Mouse (Mus musculus) bone marrow, adult 2 months (tissue): ENCODE data around the gene Bpi. TPM values are rescaled to one million over a fixed set of nuclear protein-coding genes. Genes with fewer than 3 reads are reported as not detected.

ENCODE experiments used
- H3K27ac ChIP-seq: fragments of 200-500 bp; 2 replicates; pipeline ENCODE4 v1.5.1; 2012; ENCODE audit warnings: low read depth, mild to moderate bottlenecking, control low read depth, inconsistent platforms, low read length; ENCODE audit not compliant: control insufficient read depth, poor library complexity, insufficient read depth
- H3K4me1 ChIP-seq: fragments of 200-500 bp; 2 replicates; pipeline ENCODE4 v1.6.1; 2011; ENCODE audit warnings: low read length; ENCODE audit not compliant: control insufficient read depth, insufficient read depth
- H3K4me3 ChIP-seq: fragments of 200-500 bp; replicated peaks from 2 replicates; pipeline ENCODE3; 2011; ENCODE audit warnings: mild to moderate bottlenecking, low read depth, low read length, control low read depth; ENCODE audit not compliant: control insufficient read depth
- CTCF ChIP-seq: fragments of 200-500 bp; IDR thresholded peaks from 2 replicates; pipeline ENCODE4 v1.5.1; 2011; ENCODE audit warnings: low read length, control low read depth; ENCODE audit not compliant: control insufficient read depth, insufficient read depth
- POLR2A ChIP-seq: fragments of 200-500 bp; IDR thresholded peaks from 2 replicates; pipeline ENCODE4 v1.6.1; 2011; ENCODE audit warnings: low read depth, mild to moderate bottlenecking, control low read depth, low read length, borderline replicate concordance; ENCODE audit not compliant: control insufficient read depth
- WGBS: fragments of 180-500 bp; shearing (Covaris S2); methylation state at CpG from one replicate; pipeline ENCODE4 v1.1.7; 2018; 5-methylcytosine and 5-hydroxymethylcytosine counted together
- polyA plus RNA-seq: library from polyadenylated mRNA; stranded (reverse); fragments of >200 nt; gene quantifications from 2 replicates; pipeline ENCODE4 v1.2.4, GENCODE M21; 2011; ENCODE audit warnings: low replicate concordance; ENCODE audit not compliant: missing spikeins, insufficient read depth, insufficient read length

Bpi gene
- polyA plus RNA-seq, 1 experiment = not detected

DNA sequence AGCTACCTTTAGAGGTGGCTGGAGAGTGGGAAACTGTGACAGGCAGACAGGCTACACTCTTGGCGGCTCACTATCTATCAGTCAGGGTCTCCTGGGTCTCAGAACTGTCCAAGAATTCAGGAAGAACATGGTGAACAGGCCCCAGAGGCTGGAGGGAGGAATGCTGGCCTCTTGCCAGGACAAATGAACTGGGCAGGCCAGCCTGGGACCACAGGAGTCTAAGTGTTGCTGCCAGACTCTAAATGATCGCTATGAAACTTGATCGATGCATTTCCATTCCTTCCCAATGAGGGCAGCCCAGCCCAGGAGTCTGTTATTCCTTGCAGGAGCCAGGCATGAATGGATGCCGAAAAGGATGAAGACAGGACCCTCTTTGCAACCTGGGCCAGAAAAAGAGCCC is 35.2 kb upstream of the Bpi start:
- H3K4me1 ChIP-seq = no peaks in the 10 kb centered on the region
- TF ChIP-seq CTCF (no peak), POLR2A (no peak)
- no peak overlapping the region for H3K27ac ChIP-seq
- WGBS = 82% methylated on average over 4 of the region's 4 CpGs
- H3K4me3 ChIP-seq = no peak overlapping the region

DNA sequence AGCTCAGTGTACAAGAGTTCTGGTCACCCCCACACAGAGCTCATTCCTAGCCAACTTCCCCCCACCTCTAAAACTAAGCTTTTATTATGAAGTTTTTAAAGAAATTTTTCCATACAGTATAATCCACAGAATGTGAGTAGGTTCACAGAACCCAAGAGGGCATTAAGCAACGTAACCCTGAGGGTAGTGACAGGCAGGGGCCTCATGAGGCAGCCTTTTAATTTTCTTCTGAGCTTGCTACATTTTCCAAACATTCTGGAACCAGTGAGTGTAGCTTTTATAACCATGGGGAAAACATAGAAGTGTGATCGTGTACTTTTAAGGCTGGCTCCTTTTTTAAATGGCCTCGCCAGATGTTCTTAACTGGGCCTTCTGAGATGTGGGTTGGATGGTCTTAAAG is 34.4 kb upstream of the Bpi start:
- Histone ChIP-seq H3K4me3 (no peak overlapping the region), H3K27ac (no peak overlapping the region), H3K4me1 (no peaks in the 10 kb centered on the region)
- WGBS = 70% methylated on average over 3 of the region's 3 CpGs
- no peak for TF ChIP-seq CTCF
- TF ChIP-seq POLR2A = no peak

DNA sequence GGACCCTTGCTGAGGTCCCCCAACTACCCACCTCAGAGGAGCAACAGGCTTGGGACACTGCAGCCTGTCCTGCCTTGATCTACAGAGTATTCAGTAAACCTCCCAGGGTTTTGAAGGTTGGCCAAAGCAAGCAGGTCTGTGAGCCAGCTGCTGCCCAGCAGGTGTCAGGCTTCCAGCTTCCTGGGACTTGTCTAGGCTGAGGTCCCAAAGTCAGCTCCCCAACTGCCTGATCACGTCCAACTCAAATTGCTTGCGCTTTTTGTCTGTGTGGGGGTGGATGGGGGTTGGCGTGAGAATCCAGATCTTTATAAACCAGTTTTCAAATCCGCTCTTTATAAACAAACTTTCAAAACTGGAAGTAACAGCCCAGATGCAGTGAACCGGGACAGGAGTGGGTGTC is 32.6 kb upstream of the Bpi start:
- Histone ChIP-seq H3K27ac (no peak overlapping the region), H3K4me3 (no peak overlapping the region), H3K4me1 (no peaks in the 10 kb centered on the region)
- no peak for TF ChIP-seq CTCF
- TF ChIP-seq POLR2A = no peak
- WGBS = 72% methylated on average over 5 of the region's 5 CpGs

DNA sequence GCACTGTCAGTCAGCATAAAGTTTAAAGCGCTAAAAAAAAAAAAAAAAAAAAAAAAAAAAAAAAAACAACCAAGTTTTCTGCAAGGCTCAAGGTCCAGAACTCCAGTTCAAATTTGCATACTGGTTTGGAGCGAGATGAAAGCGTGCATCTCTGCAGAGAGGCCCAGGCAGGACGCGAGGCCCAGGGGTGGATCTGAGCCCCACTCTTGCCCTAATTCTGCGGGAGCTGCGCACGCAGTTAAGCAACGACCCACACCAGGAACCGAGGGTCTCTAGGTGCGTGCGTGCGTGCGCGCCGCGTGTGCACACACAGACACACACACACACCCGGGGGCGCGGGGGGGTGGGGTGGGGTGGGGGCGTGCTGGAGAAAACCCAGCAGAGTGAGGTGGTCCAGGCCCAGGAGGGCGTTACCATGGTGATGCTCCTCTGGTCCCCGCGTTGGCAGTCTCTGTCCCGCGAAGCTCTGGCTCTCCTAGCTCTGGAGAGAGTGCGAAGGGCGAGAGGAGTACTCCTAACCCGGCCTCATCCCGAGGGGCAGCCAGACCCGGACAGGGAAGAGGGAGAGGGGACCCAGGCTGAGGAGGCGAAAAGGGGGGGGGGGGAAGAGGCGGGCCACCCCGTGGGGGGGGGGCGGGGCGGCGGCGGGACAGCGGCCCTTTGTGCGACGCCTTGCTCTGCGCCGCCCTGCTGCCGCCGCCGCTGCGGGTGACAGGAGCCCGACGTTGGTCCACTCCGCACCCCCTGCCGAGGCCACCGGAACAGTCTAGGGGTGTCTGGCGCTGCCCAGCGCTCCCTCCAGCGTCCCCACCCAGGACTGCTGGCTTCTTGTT is 29.0 kb upstream of the Bpi start, which contains the start of gene D630003M21Rik:
Gene D630003M21Rik, minus strand, starts transcription at position 553 of the 833 bp plus-strand sequence.
- H3K4me3 ChIP-seq = no peak within 1 kb of the TSS
- H3K4me1 ChIP-seq = no peaks in the 10 kb centered on the region
- no peak within 1 kb of the TSS for H3K27ac ChIP-seq
- TF ChIP-seq POLR2A (no peak), CTCF (no peak)
- whole genome bisulfite sequencing = 1% methylated on average over 46 of the region's 55 CpGs

DNA sequence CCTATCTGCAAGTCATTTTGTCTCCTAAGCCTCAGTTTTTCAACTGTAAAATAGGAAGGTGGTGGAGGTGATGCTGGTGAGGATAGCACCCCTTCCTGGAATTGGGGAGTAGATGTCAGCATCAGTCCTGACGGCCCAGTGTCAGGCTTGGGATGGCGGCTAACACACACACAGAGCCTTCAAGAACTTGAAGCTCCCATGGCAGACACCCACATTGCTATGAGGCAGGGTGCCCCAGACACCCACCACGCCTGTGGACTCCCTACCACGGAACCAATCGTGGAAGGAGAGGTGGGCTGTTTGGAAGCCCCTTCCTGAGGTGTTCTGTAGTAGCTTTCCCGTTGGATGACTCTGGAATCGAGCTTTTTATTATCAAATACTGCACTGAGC is 28.4 kb upstream of the Bpi start:
- WGBS = 33% methylated on average over 7 of the region's 7 CpGs
- no peak overlapping the region for H3K27ac ChIP-seq
- TF ChIP-seq CTCF (no peak), POLR2A (no peak)
- H3K4me1 ChIP-seq = no peaks in the 10 kb centered on the region
- no peak overlapping the region for H3K4me3 ChIP-seq

DNA sequence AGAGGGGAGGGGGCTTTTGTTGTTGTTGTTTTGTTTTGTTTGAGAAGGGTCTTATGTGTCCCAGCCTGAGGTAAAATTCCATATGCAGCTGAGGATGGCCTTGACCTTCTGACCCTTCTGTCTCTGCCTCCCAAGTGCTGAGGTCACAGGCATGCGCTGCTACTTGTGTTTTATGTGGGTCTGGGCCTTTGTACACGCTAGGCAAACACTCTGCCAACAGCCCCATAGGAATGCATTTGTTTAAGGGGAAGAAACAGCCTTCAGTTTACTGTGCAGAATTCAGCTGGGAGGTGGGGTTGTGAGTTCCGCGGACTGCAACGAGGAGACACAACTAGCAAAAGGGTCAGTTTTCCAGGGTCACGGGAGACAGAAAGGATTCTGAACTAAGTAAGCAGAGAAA is 27.3 kb upstream of the Bpi start:
- WGBS = 83% methylated on average over 6 of the region's 6 CpGs
- Histone ChIP-seq H3K4me1 (no peaks in the 10 kb centered on the region), H3K4me3 (no peak overlapping the region), H3K27ac (no peak overlapping the region)
- TF ChIP-seq POLR2A (no peak), CTCF (no peak)

DNA sequence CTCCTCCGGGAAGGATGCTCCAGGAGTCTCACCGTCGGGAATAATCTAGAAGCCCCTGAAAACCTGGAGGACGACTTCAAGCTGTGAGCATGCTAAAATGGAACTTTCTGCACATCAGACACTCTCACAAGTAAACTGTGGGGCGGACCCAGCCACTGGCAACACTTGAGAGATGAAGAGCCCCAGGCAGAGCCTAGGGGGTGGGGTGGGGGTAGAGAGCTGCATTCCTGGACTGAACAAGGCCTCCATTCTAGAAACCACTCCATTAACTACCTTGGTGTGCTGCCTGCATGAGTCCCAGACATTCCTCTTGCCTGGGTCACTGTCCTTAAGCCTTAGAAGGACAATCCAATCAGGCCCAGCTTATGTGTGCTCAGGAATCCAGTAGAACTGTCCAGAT is 26.8 kb upstream of the Bpi start:
- WGBS = 83% methylated on average over 5 of the region's 5 CpGs
- Histone ChIP-seq H3K4me3 (no peak overlapping the region), H3K4me1 (no peaks in the 10 kb centered on the region), H3K27ac (no peak overlapping the region)
- TF ChIP-seq CTCF (no peak), POLR2A (no peak)

DNA sequence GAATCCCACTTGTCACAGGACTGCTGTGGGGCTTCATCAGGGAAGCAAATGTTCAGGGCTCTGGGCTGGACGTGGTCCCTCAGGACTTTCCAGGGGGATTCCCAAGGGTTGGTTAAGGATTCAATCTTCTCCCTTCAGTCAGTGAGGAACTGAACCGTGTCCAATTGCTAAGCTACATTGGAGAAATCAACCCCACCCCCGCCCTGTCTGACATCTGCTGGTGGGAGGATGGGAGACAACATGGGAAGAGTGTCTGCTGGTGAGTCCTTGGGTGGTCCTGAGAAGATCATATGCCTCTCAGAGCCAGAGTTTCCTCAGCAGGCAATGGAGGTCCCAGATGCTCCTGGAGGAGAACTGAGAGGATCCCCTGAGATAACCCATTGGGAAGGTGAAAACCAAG is 25.5 kb upstream of the Bpi start:
- 74% methylated on average over 3 of the region's 3 CpGs for WGBS

DNA sequence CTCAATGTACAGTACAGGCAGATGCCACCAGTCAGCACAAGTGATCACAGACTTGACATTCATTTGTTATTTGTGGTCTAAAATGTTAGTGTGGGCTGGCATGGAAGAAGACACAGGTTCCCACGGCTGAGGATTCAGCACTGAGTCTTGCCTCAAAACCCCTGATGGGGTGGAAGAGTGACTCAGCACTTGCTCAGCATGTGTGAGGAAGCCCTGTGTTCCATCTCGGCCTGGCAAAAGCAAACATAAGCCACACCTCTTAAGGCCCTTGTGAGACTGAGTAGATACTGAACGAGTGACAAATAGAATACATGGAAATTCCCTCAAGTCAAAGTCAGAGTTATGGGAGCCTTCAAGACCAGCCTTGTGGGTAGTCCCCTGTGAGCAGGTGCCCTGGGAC is 24.8 kb upstream of the Bpi start:
- Histone ChIP-seq H3K27ac (no peak overlapping the region), H3K4me1 (no peaks in the 10 kb centered on the region), H3K4me3 (no peak overlapping the region)
- no peak for TF ChIP-seq POLR2A
- TF ChIP-seq CTCF = no peak
- WGBS = 19% methylated on average over 3 of the region's 3 CpGs

More for the DNA sequence above, 25.5 kb upstream of the Bpi start:
- Histone ChIP-seq H3K4me1 (no peaks in the 10 kb centered on the region), H3K27ac (no peak overlapping the region), H3K4me3 (no peak overlapping the region)
- no peak for TF ChIP-seq CTCF
- TF ChIP-seq POLR2A = no peak
